Mouse (Mus musculus): ENCODE measurements at regions not wholly inside any gene's neighbourhood (a gene's known extent, or its start where the extent isn't known, plus 50 kb on each side); places are given as distances from the start of the nearest gene placed in this dataset.

GRCm38 (mm10) chr13:79453227-79453626, 1253.7 kb upstream of the Nr2f1 start:
- Histone ChIP-seq H3K27ac (ENCODE audit: insufficient read depth, low read length) (no peak overlapping the region), H3K4me3 (ENCODE audit: insufficient read depth, low read length) (no peak overlapping the region), H3K4me1 (ENCODE audit: control insufficient read depth, insufficient read depth, low read length) (no peaks in the 10 kb centered on the region)
- TF ChIP-seq POLR2A (IDR thresholded peaks at IDR 0.05; ENCODE audit: low read depth, low read length) (no peak), CTCF (IDR thresholded peaks at IDR 0.05; ENCODE audit: borderline replicate concordance, insufficient read depth, low read length) (no peak)

GRCm38 (mm10) chr13:79443113-79443512, 1243.6 kb upstream of the Nr2f1 start:
- no peak overlapping the region for H3K4me3 ChIP-seq (ENCODE audit: insufficient read depth, low read length)
- H3K4me1 ChIP-seq (ENCODE audit: control insufficient read depth, insufficient read depth, low read length), result peaks cover 2% of the 10 kb centered on the region; the same call in 1 of the 2 replicates
- TF ChIP-seq POLR2A (IDR thresholded peaks at IDR 0.05; ENCODE audit: low read depth, low read length), result no peak
- TF ChIP-seq CTCF (IDR thresholded peaks at IDR 0.05; ENCODE audit: borderline replicate concordance, insufficient read depth, low read length), result no peak
- H3K27ac ChIP-seq (ENCODE audit: insufficient read depth, low read length), result peak overlapping the region; percentile 10; the same call in 1 of the 2 replicates

DNA sequence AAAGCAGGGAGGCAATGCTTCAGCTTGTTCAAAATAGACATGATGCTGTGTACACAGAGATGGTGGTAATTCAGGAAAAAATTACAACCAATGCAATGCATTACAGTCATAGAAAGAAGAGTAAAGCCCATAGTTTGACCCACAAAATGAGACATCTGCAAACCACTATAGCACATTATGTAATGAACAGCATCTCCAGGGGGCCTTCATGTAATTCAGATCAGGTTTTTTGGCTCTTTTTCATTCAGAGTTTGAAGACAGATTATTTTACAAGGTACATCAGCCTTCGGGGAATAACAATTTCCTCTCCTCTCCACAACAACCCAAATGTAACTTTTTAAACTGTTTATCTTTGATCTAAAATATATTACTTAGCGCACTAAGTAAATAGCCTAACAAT, 1243.1 kb upstream of the Nr2f1 start:
- TF ChIP-seq CTCF (IDR thresholded peaks at IDR 0.05; ENCODE audit: borderline replicate concordance, insufficient read depth, low read length), result no peak
- no peak for TF ChIP-seq POLR2A (IDR thresholded peaks at IDR 0.05; ENCODE audit: low read depth, low read length)
- Histone ChIP-seq H3K4me1 (ENCODE audit: control insufficient read depth, insufficient read depth, low read length) (peaks cover 2% of the 10 kb centered on the region; the same call in 1 of the 2 replicates), H3K4me3 (ENCODE audit: insufficient read depth, low read length) (no peak overlapping the region), H3K27ac (ENCODE audit: insufficient read depth, low read length) (peak overlapping the region; percentile 57)

DNA sequence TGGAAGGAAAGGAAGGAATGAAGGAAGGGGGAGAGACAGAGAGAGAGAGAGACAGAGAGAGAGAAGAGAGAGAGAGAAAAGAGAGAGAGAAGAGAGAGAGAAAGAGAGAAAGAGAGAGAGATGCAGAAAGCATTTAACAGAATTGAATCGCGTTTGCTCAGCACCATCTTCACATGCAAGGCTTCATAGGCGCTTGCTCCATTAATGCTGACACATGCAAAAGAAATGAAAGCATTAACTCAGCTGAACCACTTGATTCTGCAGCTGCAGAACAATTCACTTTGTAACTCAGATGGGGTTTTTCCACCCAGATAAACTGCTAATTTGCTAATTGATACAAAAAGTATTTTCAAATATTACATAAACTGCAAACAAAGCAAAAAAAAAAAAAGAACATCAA, 1231.9 kb upstream of the Nr2f1 start:
- H3K4me1 ChIP-seq (ENCODE audit: control insufficient read depth, insufficient read depth, low read length), result 0 out of 2 replicates have a peak, but pooled peaks cover 3% of the 10 kb centered on the region
- H3K4me3 ChIP-seq (ENCODE audit: insufficient read depth, low read length), result no peak overlapping the region
- H3K27ac ChIP-seq (ENCODE audit: insufficient read depth, low read length), result 0 out of 2 replicates have a peak overlapping the region, but pooled peaks have one; percentile 26
- no peak for TF ChIP-seq POLR2A (IDR thresholded peaks at IDR 0.05; ENCODE audit: low read depth, low read length)
- no peak for TF ChIP-seq CTCF (IDR thresholded peaks at IDR 0.05; ENCODE audit: borderline replicate concordance, insufficient read depth, low read length)

GRCm38 (mm10) chr13:79430987-79431386, 1231.4 kb upstream of the Nr2f1 start:
- 0 out of 2 replicates have a peak, but pooled peaks cover 3% of the 10 kb centered on the region for H3K4me1 ChIP-seq (ENCODE audit: control insufficient read depth, insufficient read depth, low read length)
- H3K27ac ChIP-seq (ENCODE audit: insufficient read depth, low read length), result 0 out of 2 replicates have a peak overlapping the region, but pooled peaks have one; percentile 26
- no peak overlapping the region for H3K4me3 ChIP-seq (ENCODE audit: insufficient read depth, low read length)
- TF ChIP-seq CTCF (IDR thresholded peaks at IDR 0.05; ENCODE audit: borderline replicate concordance, insufficient read depth, low read length) (no peak), POLR2A (IDR thresholded peaks at IDR 0.05; ENCODE audit: low read depth, low read length) (no peak)

DNA sequence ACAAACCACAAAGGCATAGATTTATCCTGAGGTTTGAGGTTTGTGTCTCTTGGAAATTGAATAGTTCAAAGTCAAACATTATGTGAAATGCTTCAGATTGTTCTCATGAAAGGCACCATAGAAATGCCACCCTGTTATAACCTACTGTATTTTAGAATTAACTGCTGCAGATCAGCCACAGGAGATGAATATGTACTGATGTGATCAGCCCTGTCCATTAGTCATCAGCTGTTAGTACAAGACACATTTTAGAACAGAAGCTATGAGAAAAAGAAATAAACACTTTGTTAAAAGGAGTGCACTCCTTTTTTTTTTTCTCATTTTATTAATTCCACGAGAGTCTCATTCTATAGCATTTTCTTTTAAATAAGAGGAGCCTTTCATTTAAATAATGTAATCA, 1231.0 kb upstream of the Nr2f1 start:
- no peak overlapping the region for H3K4me3 ChIP-seq (ENCODE audit: insufficient read depth, low read length)

DNA sequence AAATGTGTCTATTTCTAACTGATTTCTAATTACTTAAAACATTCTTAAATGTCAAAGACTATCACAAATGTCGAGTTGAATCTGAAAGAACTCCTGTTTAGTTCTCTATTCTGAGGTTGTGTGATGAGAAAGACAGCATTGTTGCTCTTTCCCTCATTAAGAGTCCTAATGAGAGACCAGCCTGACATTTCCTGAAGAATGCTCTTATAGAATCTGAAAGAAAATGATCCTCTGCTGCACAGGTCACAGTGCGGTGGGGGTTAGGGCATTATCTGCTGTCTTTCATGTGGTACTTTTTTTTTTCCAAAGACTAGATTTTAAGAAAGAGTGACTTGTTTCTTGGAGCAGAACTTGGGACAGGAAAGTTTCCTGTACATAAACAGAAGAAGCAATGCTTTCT, 1218.3 kb upstream of the Nr2f1 start:
- TF ChIP-seq POLR2A (IDR thresholded peaks at IDR 0.05; ENCODE audit: low read depth, low read length) (no peak), CTCF (IDR thresholded peaks at IDR 0.05; ENCODE audit: borderline replicate concordance, insufficient read depth, low read length) (no peak)
- H3K4me3 ChIP-seq (ENCODE audit: insufficient read depth, low read length), result no peak overlapping the region
- H3K27ac ChIP-seq (ENCODE audit: insufficient read depth, low read length), result no peak overlapping the region
- no peaks in the 10 kb centered on the region for H3K4me1 ChIP-seq (ENCODE audit: control insufficient read depth, insufficient read depth, low read length)

More for the DNA sequence above, 1231.0 kb upstream of the Nr2f1 start:
- H3K4me1 ChIP-seq (ENCODE audit: control insufficient read depth, insufficient read depth, low read length), result 0 out of 2 replicates have a peak, but pooled peaks cover 3% of the 10 kb centered on the region
- H3K27ac ChIP-seq (ENCODE audit: insufficient read depth, low read length), result no peak overlapping the region
- TF ChIP-seq CTCF (IDR thresholded peaks at IDR 0.05; ENCODE audit: borderline replicate concordance, insufficient read depth, low read length), result no peak
- no peak for TF ChIP-seq POLR2A (IDR thresholded peaks at IDR 0.05; ENCODE audit: low read depth, low read length)

GRCm38 (mm10) chr13:79400082-79400481, 1200.5 kb upstream of the Nr2f1 start:
- Histone ChIP-seq H3K4me3 (ENCODE audit: insufficient read depth, low read length) (no peak overlapping the region), H3K4me1 (ENCODE audit: control insufficient read depth, insufficient read depth, low read length) (no peaks in the 10 kb centered on the region), H3K27ac (ENCODE audit: insufficient read depth, low read length) (no peak overlapping the region)
- TF ChIP-seq CTCF (IDR thresholded peaks at IDR 0.05; ENCODE audit: borderline replicate concordance, insufficient read depth, low read length) (no peak), POLR2A (IDR thresholded peaks at IDR 0.05; ENCODE audit: low read depth, low read length) (no peak)

DNA sequence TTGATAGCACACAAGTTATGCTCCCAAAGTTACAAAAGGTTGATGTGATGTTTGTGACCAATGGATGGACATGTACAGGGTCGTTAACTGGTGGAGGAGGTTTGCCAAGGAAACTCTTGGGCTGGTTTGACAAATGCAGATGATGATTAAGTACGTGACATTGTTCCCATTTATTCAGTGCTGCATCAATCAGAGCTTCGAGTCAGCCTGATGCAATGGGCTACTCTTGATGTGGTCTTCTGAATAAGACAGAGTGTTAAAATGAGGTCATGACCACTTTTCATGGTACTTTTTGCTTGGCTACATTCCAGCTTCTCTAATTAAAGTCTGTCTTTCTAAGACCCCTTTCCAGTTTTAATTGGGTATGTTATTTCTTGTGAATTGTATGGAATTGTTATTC, 1194.4 kb upstream of the Nr2f1 start:
- TF ChIP-seq CTCF (IDR thresholded peaks at IDR 0.05; ENCODE audit: borderline replicate concordance, insufficient read depth, low read length) (no peak), POLR2A (IDR thresholded peaks at IDR 0.05; ENCODE audit: low read depth, low read length) (no peak)
- Histone ChIP-seq H3K4me1 (ENCODE audit: control insufficient read depth, insufficient read depth, low read length) (no peaks in the 10 kb centered on the region), H3K27ac (ENCODE audit: insufficient read depth, low read length) (no peak overlapping the region), H3K4me3 (ENCODE audit: insufficient read depth, low read length) (no peak overlapping the region)

GRCm38 (mm10) chr13:79387928-79388327, 1188.4 kb upstream of the Nr2f1 start:
- Histone ChIP-seq H3K4me1 (ENCODE audit: control insufficient read depth, insufficient read depth, low read length) (no peaks in the 10 kb centered on the region), H3K27ac (ENCODE audit: insufficient read depth, low read length) (no peak overlapping the region), H3K4me3 (ENCODE audit: insufficient read depth, low read length) (no peak overlapping the region)
- no peak for TF ChIP-seq POLR2A (IDR thresholded peaks at IDR 0.05; ENCODE audit: low read depth, low read length)
- no peak for TF ChIP-seq CTCF (IDR thresholded peaks at IDR 0.05; ENCODE audit: borderline replicate concordance, insufficient read depth, low read length)

Measured in embryonic fibroblast, embryonic 13.5 days (primary cell).